Mouse (Mus musculus) lung, embryonic 14.5 days (tissue): Measurements from ENCODE around the gene Icam5. TPM values are rescaled to one million over a fixed set of nuclear protein-coding genes. Genes with fewer than 3 reads are reported as not detected.
A peak's percentile ranks its signal among the peaks of the same experiment; 100 is the strongest.
"Not testable (repeated sequence)": the region's sequence is repeated elsewhere in the genome, so short reads cannot be mapped to it uniquely, and the experiment has no call there.

Source experiments
- ATAC-seq: fragments of 200-750 bp; cut with Nextera tagmentation; 2 replicates; pipeline ENCODE4 v1.8.0; 2017; ENCODE audit warnings: mild to moderate bottlenecking, moderate TSS enrichment, moderate library complexity; ENCODE audit not compliant: insufficient read depth
- DNase-seq: peaks from one replicate; pipeline ENCODE4 v3.0.0-alpha.2; 2015
- H3K27ac ChIP-seq: fragments of 300-500 bp; sonication (generic); 2 replicates; pipeline ENCODE4 v1.5.1; 2014; ENCODE audit warnings: low read depth, mild to moderate bottlenecking, moderate library complexity
- H3K27me3 ChIP-seq: fragments of 300-500 bp; sonication (generic); 2 replicates; pipeline ENCODE4 v1.6.1; 2014; ENCODE audit warnings: low read length, control low read depth; ENCODE audit not compliant: insufficient read depth
- H3K36me3 ChIP-seq: fragments of 300-500 bp; sonication (generic); 2 replicates; pipeline ENCODE4 v1.6.1; 2014; ENCODE audit warnings: control low read depth; ENCODE audit not compliant: insufficient read depth
- H3K4me1 ChIP-seq: fragments of 300-500 bp; sonication (generic); 2 replicates; pipeline ENCODE4 v1.6.1; 2014; ENCODE audit warnings: antibody characterized with exemption, control low read depth; ENCODE audit not compliant: insufficient read depth
- H3K4me2 ChIP-seq: fragments of 300-500 bp; sonication (generic); 2 replicates; pipeline ENCODE4 v1.6.1; 2014; ENCODE audit warnings: mild to moderate bottlenecking
- H3K4me3 ChIP-seq: fragments of 300-500 bp; sonication (generic); 2 replicates; pipeline ENCODE4 v1.5.1; 2014; ENCODE audit warnings: low read depth, low read length
- H3K9ac ChIP-seq: fragments of 300-500 bp; sonication (generic); 2 replicates; pipeline ENCODE4 v1.6.1; 2014
- H3K9me3 ChIP-seq: fragments of 300-500 bp; sonication (generic); 2 replicates; pipeline ENCODE4 v1.6.1; 2016; ENCODE audit warnings: low read depth, low read length, control low read depth
- CTCF ChIP-seq: IDR thresholded peaks from 2 replicates; pipeline ENCODE4 v1.5.1; 2016; ENCODE audit warnings: antibody characterized with exemption, low read depth
- WGBS: fragments of 180-500 bp; shearing (Covaris S2); extraction: QIAGEN DNeasy Blood & Tissue Kit; methylation state at CpG from one replicate; pipeline ENCODE4 v1.1.7; 2014; 5-methylcytosine and 5-hydroxymethylcytosine counted together
- polyA plus RNA-seq: library from polyadenylated mRNA; unstranded; fragments of >200 nt; fragmentation: Nextera tagmentation; extraction: Ambion mirVana; gene quantifications from 2 replicates; pipeline ENCODE4 v1.2.1, GENCODE M21; 2014

The Icam5 gene
- polyA plus RNA-seq, 1 experiment from 2014 or later, result 0.09 TPM

DNA sequence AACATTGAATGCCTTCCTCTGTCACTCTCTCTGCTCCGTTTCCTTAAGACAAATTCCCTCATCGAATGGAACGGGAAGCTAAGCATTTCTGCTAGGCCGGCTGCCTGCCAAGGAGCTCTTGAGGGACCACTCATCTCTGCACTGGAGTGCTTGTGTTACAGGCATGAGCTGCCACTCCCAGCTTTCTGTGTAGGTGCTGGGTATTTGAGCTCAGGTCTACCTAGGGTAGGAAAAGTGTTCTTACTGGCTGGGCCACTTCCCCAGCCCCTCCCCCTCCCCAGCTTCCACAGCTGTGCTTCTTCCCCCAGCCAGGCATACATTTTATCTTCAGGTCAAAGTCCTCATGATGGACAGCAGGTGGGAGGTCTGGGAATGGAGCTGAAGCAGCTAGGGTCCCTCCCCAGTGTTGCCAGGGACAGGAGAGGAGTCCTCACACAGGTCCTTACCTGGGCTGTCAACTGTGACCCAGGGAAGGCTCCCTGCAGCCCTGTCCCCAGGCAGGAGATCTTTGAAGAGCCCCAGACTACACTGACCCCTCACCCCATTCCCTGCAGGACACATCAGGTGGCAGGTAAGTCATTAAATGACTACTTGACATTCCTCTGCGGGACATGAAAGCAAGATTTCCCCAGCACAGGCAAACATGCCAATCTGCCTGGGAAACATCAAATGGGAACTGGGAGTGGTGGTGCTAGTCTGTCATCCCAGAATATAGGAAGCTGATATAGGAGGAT, 38.5 kb upstream of the Icam5 start:
- peak; percentile 87 for ATAC-seq
- 31% methylated on average over 5 of the region's 5 CpGs for WGBS
- Histone ChIP-seq H3K27me3 (no peaks in the 10 kb centered on the region), H3K9ac (no peak overlapping the region), H3K4me3 (no peak overlapping the region), H3K9me3 (no peaks in the 10 kb centered on the region), H3K4me1 (peaks cover 3% of the 10 kb centered on the region; the same call in 1 of the 2 replicates), H3K4me2 (0 out of 2 replicates have a peak overlapping the region, but pooled peaks have one; percentile 24), H3K27ac (peak overlapping the region; percentile 68; the same call in 1 of the 2 replicates), H3K36me3 (no peaks in the 10 kb centered on the region)
- DNase-seq, result peak; percentile 86
- TF ChIP-seq CTCF, result no peak

DNA sequence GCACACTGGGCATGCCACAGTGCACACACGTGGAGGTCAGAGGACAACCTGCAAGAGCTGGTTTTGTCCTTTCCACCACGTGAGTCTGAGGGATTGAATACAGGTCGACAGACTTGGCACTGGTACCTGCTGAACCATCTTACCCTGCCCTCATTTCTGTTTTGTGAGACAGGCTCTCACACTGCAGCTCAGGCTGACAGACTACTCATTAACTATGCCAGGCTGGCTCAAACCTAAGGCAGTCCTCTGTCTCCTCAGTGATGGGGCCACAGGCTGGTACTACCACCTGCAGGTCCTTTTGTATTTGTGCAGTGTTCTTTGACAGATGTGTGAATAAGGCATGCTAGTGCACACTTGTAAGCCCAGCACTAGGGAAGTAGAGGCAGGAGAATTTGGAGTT, 36.8 kb upstream of the Icam5 start:
- no peak overlapping the region for H3K4me3 ChIP-seq
- 67% methylated on average over 3 of the region's 3 CpGs for WGBS
- no peaks in the 10 kb centered on the region for H3K36me3 ChIP-seq
- no peaks in the 10 kb centered on the region for H3K9me3 ChIP-seq
- no peak overlapping the region for H3K4me2 ChIP-seq
- no peak for ATAC-seq
- peak; percentile 24; the same call in 1 of the 2 replicates for TF ChIP-seq CTCF
- H3K27ac ChIP-seq, result no peak overlapping the region
- no peak for DNase-seq
- H3K4me1 ChIP-seq, result peaks cover 3% of the 10 kb centered on the region; the same call in 1 of the 2 replicates
- H3K9ac ChIP-seq, result no peak overlapping the region
- H3K27me3 ChIP-seq, result no peaks in the 10 kb centered on the region

DNA sequence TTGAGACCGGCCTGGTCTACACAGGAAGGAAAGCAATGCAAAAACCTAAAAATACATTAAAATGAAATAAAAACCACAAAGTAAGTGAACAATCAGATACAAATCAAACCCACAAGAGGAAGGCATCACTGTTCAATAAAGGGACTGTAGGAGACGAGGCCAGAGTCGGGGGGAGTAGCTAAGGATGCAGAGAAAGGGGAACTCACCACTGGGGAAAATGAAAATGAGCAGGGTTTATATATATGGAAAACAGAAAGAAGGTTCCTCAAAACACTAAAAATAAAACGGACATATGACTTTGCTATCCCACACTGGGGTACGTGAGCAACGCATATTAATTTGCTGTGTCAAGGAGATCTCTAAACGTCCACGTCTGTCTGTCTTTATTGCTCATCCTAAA, 34.8 kb upstream of the Icam5 start:
- no peak overlapping the region for H3K9ac ChIP-seq
- no peak overlapping the region for H3K4me3 ChIP-seq
- no peak overlapping the region for H3K4me2 ChIP-seq
- WGBS, result 82% methylated on average over 8 of the region's 8 CpGs
- no peak for TF ChIP-seq CTCF
- H3K36me3 ChIP-seq, result no peaks in the 10 kb centered on the region
- no peak for DNase-seq
- no peaks in the 10 kb centered on the region for H3K9me3 ChIP-seq
- H3K27ac ChIP-seq, result no peak overlapping the region
- H3K4me1 ChIP-seq, result peaks cover 3% of the 10 kb centered on the region; the same call in 1 of the 2 replicates
- H3K27me3 ChIP-seq, result no peaks in the 10 kb centered on the region
- no peak for ATAC-seq

DNA sequence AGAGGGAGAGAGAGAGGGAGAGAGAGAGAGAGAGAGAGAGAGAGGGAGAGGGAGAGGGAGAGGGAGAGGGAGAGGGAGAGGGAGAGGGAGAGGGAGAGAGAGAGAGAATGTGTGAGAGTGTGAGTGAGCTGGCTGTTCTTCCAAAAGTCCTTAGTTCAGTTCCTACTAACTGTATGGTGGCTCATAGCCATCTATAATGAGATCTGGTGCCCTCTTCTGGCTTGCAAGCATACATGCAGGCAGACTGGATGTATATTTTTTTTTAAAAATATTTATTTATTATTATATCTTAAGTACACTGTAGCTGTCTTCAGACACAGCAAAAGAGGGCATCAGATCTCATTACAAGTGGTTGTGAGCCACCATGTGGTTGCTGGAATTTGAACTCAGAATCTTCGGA, 33.5 kb upstream of the Icam5 start:
- H3K27ac ChIP-seq, H3K9me3 ChIP-seq, H3K9ac ChIP-seq, H3K4me2 ChIP-seq, H3K36me3 ChIP-seq, ATAC-seq, H3K4me3 ChIP-seq, H3K4me1 ChIP-seq, H3K27me3 ChIP-seq: not testable (repeated sequence)
- peak; percentile 77 for DNase-seq
- WGBS, result 50% methylated on average over 1 of the region's 1 CpGs
- peak; percentile 70 for TF ChIP-seq CTCF

DNA sequence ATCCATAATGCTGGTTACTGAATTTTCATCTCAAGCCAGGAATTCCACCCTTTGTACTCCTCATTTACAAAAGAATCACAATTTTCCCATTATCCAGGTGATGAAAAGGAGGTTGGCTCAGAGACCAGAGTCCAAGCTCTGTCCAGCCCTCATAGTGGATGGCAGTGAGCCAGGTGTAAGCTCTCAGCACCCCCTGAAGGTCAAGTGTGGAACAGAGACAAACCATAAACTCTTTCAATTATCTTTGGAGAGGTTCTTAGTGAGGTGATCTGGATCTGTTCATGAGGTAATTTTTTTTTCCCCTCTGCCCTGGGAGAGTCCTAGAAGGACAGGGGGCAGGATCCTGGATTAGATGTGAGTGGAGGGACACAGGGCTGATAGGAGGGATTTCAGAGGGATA, 31.1 kb upstream of the Icam5 start:
- TF ChIP-seq CTCF, result peak; percentile 62
- H3K9ac ChIP-seq, result no peak overlapping the region; the same call in 1 of the 2 replicates

DNA sequence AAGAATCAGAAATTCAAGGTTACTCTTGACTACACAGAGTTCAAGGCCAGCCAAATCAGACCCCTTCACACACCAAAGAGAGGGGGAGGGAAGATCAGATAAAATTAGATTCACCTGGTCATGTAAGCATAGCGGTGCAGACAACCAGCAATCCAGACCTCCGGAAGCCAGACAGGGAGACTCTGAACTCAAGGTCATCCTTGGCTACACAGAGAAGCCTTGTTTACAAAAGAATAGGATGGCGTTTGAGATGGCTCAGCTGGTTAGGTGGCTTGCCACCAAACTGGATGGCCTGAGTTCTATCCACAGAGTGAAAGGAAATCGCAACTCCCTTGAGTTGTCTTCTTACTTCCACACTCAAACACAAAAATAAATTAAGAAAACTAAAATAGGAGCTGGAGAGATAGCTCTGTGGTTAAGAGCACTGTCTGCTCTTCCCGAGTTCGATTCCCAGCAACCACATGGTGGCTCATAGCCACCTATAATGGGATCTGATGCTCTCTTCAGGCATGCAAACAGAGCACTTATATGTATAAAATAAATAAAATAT, 30.1 kb upstream of the Icam5 start:
- no peaks in the 10 kb centered on the region for H3K4me1 ChIP-seq
- no peaks in the 10 kb centered on the region for H3K27me3 ChIP-seq
- no peak overlapping the region for H3K27ac ChIP-seq
- peak overlapping the region; percentile 89; the same call in 1 of the 2 replicates for H3K4me2 ChIP-seq
- no peak for TF ChIP-seq CTCF
- peak overlapping the region; percentile 78 for H3K4me3 ChIP-seq
- H3K36me3 ChIP-seq, result peaks cover 20% of the 10 kb centered on the region
- H3K9ac ChIP-seq, result no peak overlapping the region
- no peak for ATAC-seq
- DNase-seq, result no peak
- H3K9me3 ChIP-seq, result no peaks in the 10 kb centered on the region
- 45% methylated on average over 6 of the region's 6 CpGs for WGBS

More for the DNA sequence above, 31.1 kb upstream of the Icam5 start:
- no peak overlapping the region for H3K27ac ChIP-seq
- H3K4me1 ChIP-seq, result no peaks in the 10 kb centered on the region
- no peak overlapping the region for H3K4me3 ChIP-seq
- H3K4me2 ChIP-seq, result no peak overlapping the region
- H3K9me3 ChIP-seq, result no peaks in the 10 kb centered on the region
- ATAC-seq, result no peak
- H3K27me3 ChIP-seq, result no peaks in the 10 kb centered on the region
- peak; percentile 62 for DNase-seq
- peaks cover 12% of the 10 kb centered on the region for H3K36me3 ChIP-seq

DNA sequence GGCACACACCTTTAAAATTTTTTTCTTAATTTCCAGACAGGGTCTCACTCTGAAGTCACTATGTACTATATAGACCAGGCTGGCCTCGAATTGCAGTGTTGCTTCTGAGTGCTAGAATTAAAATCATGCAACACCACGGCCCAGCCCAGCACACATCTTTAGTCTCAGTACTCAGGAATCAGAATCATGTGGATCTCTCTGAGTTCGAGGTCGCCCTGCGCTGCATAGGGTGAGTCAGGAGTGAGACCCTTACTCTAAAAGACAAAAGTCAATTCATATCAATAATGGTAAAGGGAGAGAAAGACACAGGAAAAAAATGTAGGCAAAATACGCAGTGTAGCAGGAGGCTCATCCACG, 29.6 kb upstream of the Icam5 start:
- Histone ChIP-seq H3K4me2 (peak overlapping the region; percentile 89), H3K36me3 (peaks cover 25% of the 10 kb centered on the region), H3K4me1 (no peaks in the 10 kb centered on the region), H3K27me3 (no peaks in the 10 kb centered on the region), H3K9me3 (no peaks in the 10 kb centered on the region), H3K27ac (peak overlapping the region; percentile 84), H3K9ac (peak overlapping the region; percentile 85), H3K4me3 (peak overlapping the region; percentile 78)
- DNase-seq (peak; percentile 33), ATAC-seq (0 out of 2 replicates have a peak, but pooled peaks have one; percentile 24)
- WGBS, result 10% methylated on average over 7 of the region's 7 CpGs
- no peak for TF ChIP-seq CTCF
